Mouse (Mus musculus) heart, adult 2 months (tissue): Measurements from ENCODE around the gene Phf21b.

ENCODE experiments used
- CTCF ChIP-seq: fragments of 200-600 bp; IDR thresholded peaks from 2 replicates; pipeline ENCODE4 v1.8.1; 2022; ENCODE audit warnings: antibody characterized with exemption, mild to moderate bottlenecking, moderate library complexity
- POLR2A ChIP-seq: fragments of 200-500 bp; IDR thresholded peaks from 2 replicates; pipeline ENCODE4 v1.6.1; 2011; ENCODE audit warnings: mild to moderate bottlenecking, low read depth, low read length, control low read depth; ENCODE audit not compliant: insufficient read depth

DNA sequence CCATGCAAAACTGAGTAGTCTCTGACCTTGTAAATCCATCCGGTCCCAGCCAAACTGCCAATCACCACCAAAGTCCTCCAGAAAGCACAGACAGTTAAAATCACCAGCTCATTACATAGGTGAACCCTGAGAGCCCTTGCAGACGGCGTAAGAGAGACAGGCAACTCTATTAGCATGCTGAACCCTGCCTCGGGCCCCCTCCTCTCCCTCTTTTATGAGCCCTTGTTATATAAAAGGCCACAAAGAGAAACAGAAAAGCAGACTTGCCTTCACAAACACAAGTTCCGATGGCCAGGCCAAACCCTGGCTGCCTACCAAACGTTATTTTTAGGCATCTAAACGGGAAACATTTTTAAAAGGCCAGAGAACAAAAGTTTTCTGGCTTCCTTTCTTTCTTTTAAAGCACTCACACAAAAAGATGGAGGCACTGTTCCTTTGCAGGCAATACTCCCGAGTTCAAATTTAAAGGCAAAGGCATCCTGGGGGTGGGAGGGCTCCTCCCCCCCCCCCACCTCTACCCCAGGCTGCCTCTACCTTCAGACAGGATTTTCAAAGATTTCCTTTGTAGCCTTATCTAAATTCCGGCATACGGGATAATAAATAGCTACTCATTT is 3.3 kb downstream of the Phf21b start:
- TF ChIP-seq CTCF = no peak
- no peak for TF ChIP-seq POLR2A
